Mouse (Mus musculus): ENCODE results near the gene Epn3.

GRCm38 (mm10) chr11:94484636-94485035 lies 15.1 kb downstream of the Epn3 start:
- TF ChIP-seq POLR2A (IDR thresholded peaks at IDR 0.05; ENCODE audit: control insufficient read depth, low read depth, low read length) (no peak), CTCF (IDR thresholded peaks at IDR 0.05; ENCODE audit: control insufficient read depth, insufficient read depth, insufficient replicate concordance, low read depth, low read length) (no peak)
